20 mouse cellular contexts compared by ENCODE assay signal in the genomic region with DNA sequence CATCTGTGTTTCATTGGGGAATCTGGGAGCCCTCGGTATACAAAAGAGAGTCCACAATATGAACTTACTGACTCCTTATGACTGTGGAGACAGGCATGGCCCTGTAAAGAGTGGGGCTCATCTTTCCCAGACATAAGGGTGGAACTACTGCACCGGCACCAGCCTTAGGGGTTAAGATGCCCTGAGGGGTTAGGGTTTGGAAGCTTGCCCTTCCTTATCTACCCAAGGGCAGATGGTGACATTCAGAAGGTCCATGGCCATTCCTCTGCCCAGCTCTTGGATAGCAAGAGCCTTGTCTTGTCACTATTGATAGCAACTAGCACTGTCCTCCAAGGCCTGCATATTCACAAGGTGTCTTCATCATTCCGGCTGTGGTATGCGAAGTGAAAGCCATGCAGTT.
A peak's percentile ranks its signal among the peaks of the same experiment; 100 is the strongest.
DNase-seq lines count a peak whose midpoint lies in the region; ATAC-seq lines count a peak whose summit lies in the region.
"Had no signal": no experiment of that assay in that cellular context is flagged by ENCODE, and none has a peak within 500 bp of the region (broad histone marks: within the 10 kb centered on the region; RNA-seq: fewer than 3 reads in every experiment).

No protein-coding gene starts in this region.

- H3K9ac ChIP-seq in limb, embryonic 12.5 days (replicated peaks) = no peak overlapping the region
- H3K9ac ChIP-seq in stomach, embryonic 15.5 days = no peak overlapping the region
- H3K9ac ChIP-seq: embryonic facial prominence, embryonic 12.5 days; forebrain, embryonic 13.5 days; forebrain, postnatal 0 days; heart, embryonic 15.5 days; hindbrain, embryonic 13.5 days had no signal

- no peaks in the 10 kb centered on the region for H3K36me3 ChIP-seq in limb, embryonic 12.5 days
- H3K36me3 ChIP-seq in limb, embryonic 10.5 days = no peaks in the 10 kb centered on the region
- no peaks in the 10 kb centered on the region for H3K36me3 ChIP-seq in stomach, embryonic 15.5 days
- H3K36me3 ChIP-seq: embryonic facial prominence, embryonic 12.5 days; heart, embryonic 15.5 days; hindbrain, embryonic 13.5 days had no signal

- H3K27me3 ChIP-seq in limb, embryonic 12.5 days = 0 out of 2 replicates have a peak, but pooled peaks cover 14% of the 10 kb centered on the region
- peaks cover 35% of the 10 kb centered on the region for H3K27me3 ChIP-seq in limb, embryonic 10.5 days (ENCODE audit: low read depth, poor library complexity, severe bottlenecking)
- H3K27me3 ChIP-seq in stomach, embryonic 15.5 days (replicated peaks) = no peaks in the 10 kb centered on the region
- H3K27me3 ChIP-seq: embryonic facial prominence, embryonic 12.5 days had no signal

- no peak overlapping the region for H3K4me3 ChIP-seq in limb, embryonic 12.5 days (replicated peaks)
- no peak overlapping the region for H3K4me3 ChIP-seq in limb, embryonic 10.5 days
- H3K4me3 ChIP-seq in stomach, embryonic 15.5 days (replicated peaks) = no peak overlapping the region
- H3K4me3 ChIP-seq: embryonic facial prominence, embryonic 12.5 days; forebrain, embryonic 13.5 days; heart, adult 2 months; heart, embryonic 15.5 days; hindbrain, embryonic 13.5 days had no signal

- H3K4me2 ChIP-seq in limb, embryonic 12.5 days = no peak overlapping the region
- no peak overlapping the region for H3K4me2 ChIP-seq in stomach, embryonic 15.5 days
- H3K4me2 ChIP-seq: embryonic facial prominence, embryonic 12.5 days; forebrain, embryonic 13.5 days; heart, embryonic 11.5 days; heart, embryonic 15.5 days; hindbrain, embryonic 13.5 days had no signal

- H3K4me1 ChIP-seq in limb, embryonic 12.5 days (replicated peaks) = peaks cover 49% of the 10 kb centered on the region
- H3K4me1 ChIP-seq in limb, embryonic 10.5 days = peaks cover 47% of the 10 kb centered on the region
- peaks cover 35% of the 10 kb centered on the region for H3K4me1 ChIP-seq in stomach, embryonic 15.5 days

- no peak for DNase-seq in limb, embryonic 10.5 days (ENCODE audit: low spot score)
- DNase-seq in ovary, adult 18-20 months (ENCODE audit: low spot score) = peak; percentile 62
- no peak for DNase-seq in ovary, postnatal 10 days (ENCODE audit: low spot score)
- no peak for DNase-seq in embryo, embryonic 9.5 days (ENCODE audit: extremely low spot score)
- DNase-seq: adrenal gland, adult 2 months; adrenal gland, postnatal 25 days; cerebellum, adult 18-20 months; cerebellum, adult 9-11 months; cerebellum, postnatal 36 days; forebrain, postnatal 0 days; gastrocnemius, postnatal 14 days; heart, adult 2 months; heart, postnatal 14 days had no signal

- peak overlapping the region; percentile 45; the same call in 1 of the 2 replicates for H3K27ac ChIP-seq in limb, embryonic 12.5 days
- no peak overlapping the region; the same call in 1 of the 2 replicates for H3K27ac ChIP-seq in limb, embryonic 10.5 days
- 0 out of 2 replicates have a peak overlapping the region, but pooled peaks have one; percentile 75 for H3K27ac ChIP-seq in stomach, embryonic 15.5 days
- H3K27ac ChIP-seq: forebrain, embryonic 13.5 days; heart, adult 2 months had no signal

- 73% methylated on average over 4 of the region's 4 CpGs for WGBS in limb, embryonic 12.5 days
- WGBS in limb, embryonic 10.5 days = 91% methylated on average over 4 of the region's 4 CpGs
- WGBS in stomach, embryonic 15.5 days = 90% methylated on average over 4 of the region's 4 CpGs

- no peak for ATAC-seq in limb, embryonic 12.5 days (ENCODE audit: insufficient number of reproducible peaks, insufficient read depth, low FRiP score, low TSS enrichment, low read depth)
- ATAC-seq in stomach, embryonic 15.5 days (ENCODE audit: insufficient read depth, low FRiP score, low read depth) = no peak
- ATAC-seq: forebrain, embryonic 13.5 days; forebrain, postnatal 0 days had no signal

- H3K9me3 ChIP-seq in limb, embryonic 12.5 days = peaks cover 3% of the 10 kb centered on the region
- H3K9me3 ChIP-seq in limb, embryonic 10.5 days (replicated peaks) = no peaks in the 10 kb centered on the region
- H3K9me3 ChIP-seq in stomach, embryonic 15.5 days = no peaks in the 10 kb centered on the region
- H3K9me3 ChIP-seq: embryonic facial prominence, embryonic 12.5 days; forebrain, embryonic 13.5 days; heart, embryonic 15.5 days had no signal
